Mouse (Mus musculus) layer of hippocampus, adult 11-12 months (tissue): Measurements from ENCODE around the gene Rtn4ip1.
"Not testable (repeated sequence)": the region's sequence is repeated elsewhere in the genome, so short reads cannot be mapped to it uniquely, and the experiment has no call there.

Experiments used
- DNase-seq: peaks from one replicate; pipeline ENCODE4 v3.0.0; 2022; ENCODE audit warnings: low spot score

The Rtn4ip1 gene

GRCm38 (mm10) chr10:43901578-43902194 lies at the start of gene Rtn4ip1, which contains the start of gene Qrsl1:
Rtn4ip1 (plus strand) TSS chr10:43901807.
Qrsl1 (minus strand) TSS chr10:43901745.
- DNase-seq: peak; percentile 94

- DNase-seq: no peak
These were observed 49.7 kb upstream of the Rtn4ip1 start for GRCm38 (mm10) chr10:43851898-43852297.

GRCm38 (mm10) chr10:43855916-43856315 lies 45.7 kb upstream of the Rtn4ip1 start:
- no peak for DNase-seq

GRCm38 (mm10) chr10:43856351-43856750 lies 45.3 kb upstream of the Rtn4ip1 start:
- peak; percentile 33 for DNase-seq

GRCm38 (mm10) chr10:43870752-43871151 lies 30.9 kb upstream of the Rtn4ip1 start:
- DNase-seq: peak; percentile 12

- no peak for DNase-seq
These were observed 30.1 kb upstream of the Rtn4ip1 start for GRCm38 (mm10) chr10:43871458-43871857.

GRCm38 (mm10) chr10:43887676-43888075 lies 13.9 kb upstream of the Rtn4ip1 start:
- DNase-seq: no peak

GRCm38 (mm10) chr10:43888976-43889375 lies 12.6 kb upstream of the Rtn4ip1 start:
- DNase-seq: no peak

- no peak for DNase-seq
These were observed 8.6 kb upstream of the Rtn4ip1 start for GRCm38 (mm10) chr10:43892971-43893370.

GRCm38 (mm10) chr10:43896065-43896464 lies 5.5 kb upstream of the Rtn4ip1 start:
- no peak for DNase-seq

- no peak for DNase-seq
These were observed 3.3 kb upstream of the Rtn4ip1 start for GRCm38 (mm10) chr10:43898276-43898675.

GRCm38 (mm10) chr10:43900883-43901570 lies 580 bp upstream of the Rtn4ip1 start:
- no peak for DNase-seq

- DNase-seq: no peak
These were observed 3.0 kb downstream of the Rtn4ip1 start for GRCm38 (mm10) chr10:43904569-43904968.

- DNase-seq: no peak
These were observed 8.6 kb downstream of the Rtn4ip1 start for GRCm38 (mm10) chr10:43910032-43910872.

- DNase-seq: no peak
These were observed 9.2 kb downstream of the Rtn4ip1 start for GRCm38 (mm10) chr10:43910873-43911142.

GRCm38 (mm10) chr10:43912236-43912635 lies 10.6 kb downstream of the Rtn4ip1 start:
- no peak for DNase-seq

- no peak for DNase-seq
These were observed 14.6 kb downstream of the Rtn4ip1 start for GRCm38 (mm10) chr10:43916181-43916580.

GRCm38 (mm10) chr10:43916737-43917136 lies 15.1 kb downstream of the Rtn4ip1 start:
- DNase-seq: no peak

- DNase-seq: peak; percentile 78
These were observed 17.3 kb downstream of the Rtn4ip1 start for GRCm38 (mm10) chr10:43918696-43919608.

- DNase-seq: no peak
These were observed 21.5 kb downstream of the Rtn4ip1 start for GRCm38 (mm10) chr10:43923096-43923495.

- DNase-seq: not testable (repeated sequence)
These were observed 24.2 kb downstream of the Rtn4ip1 start for GRCm38 (mm10) chr10:43925776-43926175.

- DNase-seq: no peak
These were observed 26.1 kb downstream of the Rtn4ip1 start for GRCm38 (mm10) chr10:43927736-43928135.
